Mouse (Mus musculus): ENCODE results near the gene Gpr179.
A peak's percentile ranks its signal among the peaks of the same experiment; 100 is the strongest.

Gpr179 gene

GRCm38 (mm10) chr11:97352027-97352684 is at the start of gene Gpr179:
Gene Gpr179 (minus strand): TSS chr11:97352077.
- DNase-seq (ENCODE audit: low spot score): no peak

GRCm38 (mm10) chr11:97401082-97401481 is 49.2 kb upstream of the Gpr179 start:
- DNase-seq (ENCODE audit: low spot score): no peak

- peak; percentile 78 for DNase-seq (ENCODE audit: low spot score)
Observed at GRCm38 (mm10) chr11:97399958-97400710, 48.3 kb upstream of the Gpr179 start.

GRCm38 (mm10) chr11:97398506-97398905 is 46.6 kb upstream of the Gpr179 start:
- no peak for DNase-seq (ENCODE audit: low spot score)

GRCm38 (mm10) chr11:97394146-97394545 is 42.3 kb upstream of the Gpr179 start:
- no peak for DNase-seq (ENCODE audit: low spot score)

- DNase-seq (ENCODE audit: low spot score): no peak
Observed at GRCm38 (mm10) chr11:97393658-97394057, 41.8 kb upstream of the Gpr179 start.

GRCm38 (mm10) chr11:97389127-97389526 is 37.2 kb upstream of the Gpr179 start:
- no peak for DNase-seq (ENCODE audit: low spot score)

- no peak for DNase-seq (ENCODE audit: low spot score)
Observed at GRCm38 (mm10) chr11:97387811-97388210, 35.9 kb upstream of the Gpr179 start.

GRCm38 (mm10) chr11:97383764-97384163 is 31.9 kb upstream of the Gpr179 start:
- no peak for DNase-seq (ENCODE audit: low spot score)

GRCm38 (mm10) chr11:97383017-97383416 is 31.1 kb upstream of the Gpr179 start:
- DNase-seq (ENCODE audit: low spot score): no peak

- DNase-seq (ENCODE audit: low spot score): peak; percentile 48
Observed at GRCm38 (mm10) chr11:97380036-97380435, 28.2 kb upstream of the Gpr179 start.

GRCm38 (mm10) chr11:97373402-97373801 is 21.5 kb upstream of the Gpr179 start:
- no peak for DNase-seq (ENCODE audit: low spot score)

GRCm38 (mm10) chr11:97372159-97372864 is 20.4 kb upstream of the Gpr179 start:
- no peak for DNase-seq (ENCODE audit: low spot score)

GRCm38 (mm10) chr11:97370329-97371091 is 18.6 kb upstream of the Gpr179 start:
- DNase-seq (ENCODE audit: low spot score): no peak

GRCm38 (mm10) chr11:97368501-97368900 is 16.6 kb upstream of the Gpr179 start:
- no peak for DNase-seq (ENCODE audit: low spot score)

GRCm38 (mm10) chr11:97365556-97365955 is 13.7 kb upstream of the Gpr179 start:
- DNase-seq (ENCODE audit: low spot score): no peak

GRCm38 (mm10) chr11:97363644-97363995 is 11.7 kb upstream of the Gpr179 start:
- no peak for DNase-seq (ENCODE audit: low spot score)

- peak; percentile 58 for DNase-seq (ENCODE audit: low spot score)
Observed at GRCm38 (mm10) chr11:97362943-97363643, 11.2 kb upstream of the Gpr179 start.

- DNase-seq (ENCODE audit: low spot score): no peak
Observed at GRCm38 (mm10) chr11:97362649-97362942, 10.7 kb upstream of the Gpr179 start.

GRCm38 (mm10) chr11:97361948-97362648 is 10.2 kb upstream of the Gpr179 start, which contains the start of gene Socs7:
Gene Socs7 (plus strand): TSS chr11:97362551.
- peak; percentile 94 for DNase-seq (ENCODE audit: low spot score)

- DNase-seq (ENCODE audit: low spot score): peak; percentile 26
Observed at GRCm38 (mm10) chr11:97357663-97358062, 5.8 kb upstream of the Gpr179 start.

All from yolk sac, embryonic 10.5 days (tissue).